Mouse (Mus musculus) layer of hippocampus, postnatal 36 days (tissue): ENCODE measurements around the gene Abca8b. TPM values are rescaled to one million over a fixed set of nuclear protein-coding genes. Genes with fewer than 3 reads are reported as not detected.
"Not testable (repeated sequence)": the region's sequence is repeated elsewhere in the genome, so short reads cannot be mapped to it uniquely, and the experiment has no call there.

Experiments
- DNase-seq, 2 experiments: peaks; one replicate each; pipeline ENCODE4 v3.0.0; 2022
- total RNA-seq, 2 experiments: library from RNA; stranded (reverse); gene quantifications; 2 replicates each; pipeline ENCODE4 v1.2.3; 2021

Gene Abca8b
- total RNA-seq, 2 experiments from 2014 or later = 10.2 to 10.6 TPM

- DNase-seq = not testable (repeated sequence)
Observed at GRCm38 (mm10) chr11:109913156-109913555, 82.5 kb downstream of the Abca8b start.

GRCm38 (mm10) chr11:109912118-109912517 is 83.5 kb downstream of the Abca8b start:
- not testable (repeated sequence) for DNase-seq

- no peak for DNase-seq
Observed at GRCm38 (mm10) chr11:109909801-109910200, 85.8 kb downstream of the Abca8b start.

- no peak for DNase-seq
Observed at GRCm38 (mm10) chr11:109908207-109909031, 87.2 kb downstream of the Abca8b start.

GRCm38 (mm10) chr11:109907508-109907907 is 88.1 kb downstream of the Abca8b start:
- DNase-seq = no peak

GRCm38 (mm10) chr11:109902616-109903598 is 92.7 kb downstream of the Abca8b start:
- no peak for DNase-seq

- DNase-seq = no peak
Observed at GRCm38 (mm10) chr11:109900491-109901241, 95.0 kb downstream of the Abca8b start.

GRCm38 (mm10) chr11:109898791-109899467 is 96.7 kb downstream of the Abca8b start:
- DNase-seq = no peak

GRCm38 (mm10) chr11:109895952-109896530 is 99.6 kb downstream of the Abca8b start:
- no peak for DNase-seq

GRCm38 (mm10) chr11:109895496-109895895 is 100.1 kb downstream of the Abca8b start:
- no peak for DNase-seq

- DNase-seq = no peak
Observed at GRCm38 (mm10) chr11:109893894-109894804, 101.5 kb downstream of the Abca8b start.

GRCm38 (mm10) chr11:109891989-109892386 is 103.7 kb downstream of the Abca8b start:
- no peak for DNase-seq

GRCm38 (mm10) chr11:109891371-109891988 is 104.2 kb downstream of the Abca8b start:
- no peak for DNase-seq

GRCm38 (mm10) chr11:109889595-109889994 is 106.0 kb downstream of the Abca8b start:
- no peak for DNase-seq

- DNase-seq = no peak
Observed at GRCm38 (mm10) chr11:109886757-109887156, 108.9 kb downstream of the Abca8b start.

GRCm38 (mm10) chr11:109885521-109885920 is 110.1 kb downstream of the Abca8b start:
- DNase-seq = no peak

- DNase-seq = no peak
Observed at GRCm38 (mm10) chr11:109884801-109885200, 110.8 kb downstream of the Abca8b start.

GRCm38 (mm10) chr11:109884126-109884525 is 111.5 kb downstream of the Abca8b start:
- no peak for DNase-seq
